Mouse (Mus musculus) liver, postnatal 0 days (tissue): Measurements from ENCODE around the gene Cux1. TPM values are rescaled to one million over a fixed set of nuclear protein-coding genes. Genes with fewer than 3 reads are reported as not detected.

Experiments
- ATAC-seq: fragments of 200-750 bp; cut with Nextera tagmentation; 2 replicates; pipeline ENCODE4 v1.8.0; 2017; ENCODE audit warnings: mild to moderate bottlenecking, moderate library complexity
- DNase-seq: peaks from one replicate; pipeline ENCODE4 v3.0.0-alpha.2; 2016
- H3K27ac ChIP-seq: fragments of 300-500 bp; sonication (generic); 2 replicates; pipeline ENCODE4 v1.5.1; 2014; ENCODE audit warnings: antibody characterized with exemption, moderate library complexity, mild to moderate bottlenecking, low read depth
- H3K27me3 ChIP-seq: fragments of 300-500 bp; sonication (generic); 2 replicates; pipeline ENCODE4 v1.6.1; 2014; ENCODE audit warnings: low read length, control low read depth, mixed read lengths; ENCODE audit not compliant: insufficient read depth
- H3K36me3 ChIP-seq: fragments of 300-500 bp; sonication (generic); replicated peaks from 2 replicates; pipeline ENCODE4 v1.6.1; 2014; ENCODE audit warnings: mild to moderate bottlenecking, control low read depth, low read length, moderate library complexity, mixed read lengths; ENCODE audit not compliant: insufficient read depth
- H3K4me1 ChIP-seq: fragments of 300-500 bp; sonication (generic); 2 replicates; pipeline ENCODE4 v1.6.1; 2014; ENCODE audit warnings: antibody characterized with exemption, mild to moderate bottlenecking, control low read depth; ENCODE audit not compliant: insufficient read depth
- H3K4me2 ChIP-seq: fragments of 300-500 bp; sonication (generic); 2 replicates; pipeline ENCODE4 v1.6.1; 2014; ENCODE audit warnings: low read depth, mild to moderate bottlenecking, low read length, moderate library complexity, mixed read lengths
- H3K4me3 ChIP-seq: fragments of 300-500 bp; sonication (generic); 2 replicates; pipeline ENCODE4 v1.5.1; 2014; ENCODE audit warnings: low read depth, low read length
- H3K9ac ChIP-seq: fragments of 300-500 bp; sonication (generic); replicated peaks from 2 replicates; pipeline ENCODE4 v1.6.1; 2014; ENCODE audit warnings: mild to moderate bottlenecking, moderate library complexity
- H3K9me3 ChIP-seq: fragments of 300-500 bp; sonication (generic); 2 replicates; pipeline ENCODE4 v1.6.1; 2016; ENCODE audit warnings: mild to moderate bottlenecking, control low read depth, low read length, mixed read lengths
- CTCF ChIP-seq: sonication (generic); IDR thresholded peaks from 2 replicates; pipeline ENCODE4 v1.5.1; 2016; ENCODE audit warnings: antibody characterized with exemption, low read depth
- EP300 ChIP-seq: IDR thresholded peaks from 2 replicates; pipeline ENCODE4 v1.6.1; 2016; ENCODE audit warnings: antibody characterized with exemption, low read depth, mild to moderate bottlenecking
- WGBS: fragments of 180-500 bp; shearing (Covaris S2); extraction: QIAGEN DNeasy Blood & Tissue Kit; methylation state at CpG from one replicate; pipeline ENCODE4 v1.1.7; 2014; ENCODE audit not compliant: insufficient replicate concordance; 5-methylcytosine and 5-hydroxymethylcytosine counted together
- polyA plus RNA-seq: library from polyadenylated mRNA; unstranded; fragments of >200 nt; fragmentation: Nextera tagmentation; extraction: Ambion mirVana; gene quantifications from 2 replicates; pipeline ENCODE4 v1.2.1, GENCODE M21; 2015

Gene Cux1
- polyA plus RNA-seq, 1 experiment from 2014 or later: 10.7 TPM

DNA sequence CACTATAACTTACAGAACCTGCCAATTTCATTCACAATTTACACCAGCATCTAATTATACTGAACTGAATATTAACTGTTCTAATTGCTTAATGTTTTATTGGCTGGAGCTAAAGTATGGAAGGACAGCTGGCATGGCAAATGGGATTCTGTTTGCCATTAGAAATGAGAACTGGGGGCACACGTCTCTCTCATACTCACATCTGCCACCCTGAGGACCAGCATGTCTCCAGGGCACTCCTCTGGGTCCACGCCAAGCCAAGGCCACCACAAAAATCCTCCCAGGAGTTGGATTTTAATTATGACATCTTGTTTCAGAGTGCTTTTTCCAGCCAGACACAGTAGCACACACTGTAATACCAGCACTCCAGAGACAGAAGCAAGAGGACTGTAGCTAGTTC, 18.5 kb downstream of the Cux1 start:
- no peak overlapping the region for H3K4me2 ChIP-seq
- no peak for ATAC-seq
- no peak overlapping the region for H3K27ac ChIP-seq
- H3K9me3 ChIP-seq: no peaks in the 10 kb centered on the region
- no peak overlapping the region for H3K9ac ChIP-seq
- H3K4me1 ChIP-seq: peaks cover 3% of the 10 kb centered on the region; the same call in 1 of the 2 replicates
- no peak overlapping the region for H3K4me3 ChIP-seq
- no peaks in the 10 kb centered on the region for H3K36me3 ChIP-seq
- H3K27me3 ChIP-seq: no peaks in the 10 kb centered on the region
- WGBS: 77% methylated on average over 2 of the region's 2 CpGs
- no peak for DNase-seq
- TF ChIP-seq EP300: no peak
- TF ChIP-seq CTCF: no peak

DNA sequence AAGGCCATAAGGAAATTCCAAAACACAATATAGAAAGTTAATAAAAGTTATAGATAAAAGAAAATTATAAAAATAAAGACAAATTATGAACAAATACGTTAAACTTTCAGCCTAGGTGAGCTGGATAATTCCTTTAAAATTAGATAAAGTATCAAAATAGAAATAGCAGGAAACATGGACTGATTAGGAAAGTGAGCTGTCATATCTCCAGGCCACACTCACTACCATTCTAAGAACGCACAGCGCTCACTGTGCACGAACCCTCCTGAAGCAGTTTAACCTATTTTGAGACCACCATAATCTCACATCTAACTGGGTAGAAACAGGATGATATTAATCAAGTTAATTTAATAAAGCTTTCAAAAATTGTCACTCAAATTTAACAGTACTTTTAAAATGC, 22.2 kb downstream of the Cux1 start:
- Histone ChIP-seq H3K9ac (no peak overlapping the region), H3K4me3 (no peak overlapping the region), H3K27ac (no peak overlapping the region), H3K4me1 (peaks cover 7% of the 10 kb centered on the region), H3K9me3 (no peaks in the 10 kb centered on the region), H3K36me3 (no peaks in the 10 kb centered on the region), H3K27me3 (no peaks in the 10 kb centered on the region), H3K4me2 (peak overlapping the region; percentile 40)
- no peak for TF ChIP-seq CTCF
- TF ChIP-seq EP300: 0 out of 2 replicates have a peak, but pooled peaks have one; percentile 9
- DNase-seq: no peak
- WGBS: 51% methylated on average over 4 of the region's 4 CpGs
- no peak for ATAC-seq

DNA sequence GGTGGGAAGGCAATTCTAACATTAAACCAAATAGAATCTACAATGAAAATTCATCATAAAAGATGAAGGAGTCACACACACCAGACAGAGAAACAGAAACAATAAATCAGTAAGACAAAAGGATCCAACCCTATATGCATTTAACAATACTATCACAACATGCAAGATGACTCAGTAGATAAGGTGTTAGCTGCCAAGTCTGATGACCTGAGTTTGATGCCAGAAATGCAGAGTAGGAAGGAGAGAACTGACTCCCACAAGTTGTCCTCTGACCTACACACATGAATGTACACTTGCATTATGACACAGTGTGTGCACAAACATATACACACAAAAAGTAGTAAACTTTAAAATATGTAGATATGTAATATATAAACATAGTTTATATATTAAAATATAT, 24.1 kb downstream of the Cux1 start:
- no peak overlapping the region for H3K4me2 ChIP-seq
- ATAC-seq: no peak
- H3K4me3 ChIP-seq: no peak overlapping the region
- no peak overlapping the region for H3K27ac ChIP-seq
- DNase-seq: no peak
- TF ChIP-seq EP300 (no peak), CTCF (no peak)
- no peaks in the 10 kb centered on the region for H3K36me3 ChIP-seq
- no peaks in the 10 kb centered on the region for H3K27me3 ChIP-seq
- peaks cover 21% of the 10 kb centered on the region for H3K4me1 ChIP-seq
- H3K9ac ChIP-seq: no peak overlapping the region
- H3K9me3 ChIP-seq: no peaks in the 10 kb centered on the region

DNA sequence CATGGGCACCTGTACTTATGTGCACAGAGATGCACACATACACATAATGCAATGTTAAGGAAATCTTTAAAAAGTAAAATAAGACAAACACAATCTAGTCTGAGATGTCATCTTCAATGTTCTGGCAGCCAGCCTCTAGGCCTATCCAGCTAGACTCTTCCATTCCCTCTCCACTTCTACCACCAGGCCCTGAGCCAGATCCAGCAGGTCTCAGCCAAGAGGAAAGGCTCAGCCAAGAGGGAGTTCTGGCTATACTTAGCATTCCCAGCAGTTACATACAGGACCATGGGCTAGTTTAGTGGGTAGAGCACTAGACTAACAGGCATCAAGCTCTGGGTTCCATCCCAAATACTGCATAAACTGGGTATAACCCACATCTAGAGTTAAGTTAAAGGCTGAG, 26.3 kb downstream of the Cux1 start:
- no peak for DNase-seq
- H3K4me2 ChIP-seq: no peak overlapping the region
- no peaks in the 10 kb centered on the region for H3K9me3 ChIP-seq
- no peak overlapping the region for H3K9ac ChIP-seq
- H3K27ac ChIP-seq: no peak overlapping the region
- H3K27me3 ChIP-seq: no peaks in the 10 kb centered on the region
- no peak overlapping the region for H3K4me3 ChIP-seq
- no peak for ATAC-seq
- H3K36me3 ChIP-seq: no peaks in the 10 kb centered on the region
- peaks cover 26% of the 10 kb centered on the region for H3K4me1 ChIP-seq
- TF ChIP-seq EP300: no peak
- no peak for TF ChIP-seq CTCF

DNA sequence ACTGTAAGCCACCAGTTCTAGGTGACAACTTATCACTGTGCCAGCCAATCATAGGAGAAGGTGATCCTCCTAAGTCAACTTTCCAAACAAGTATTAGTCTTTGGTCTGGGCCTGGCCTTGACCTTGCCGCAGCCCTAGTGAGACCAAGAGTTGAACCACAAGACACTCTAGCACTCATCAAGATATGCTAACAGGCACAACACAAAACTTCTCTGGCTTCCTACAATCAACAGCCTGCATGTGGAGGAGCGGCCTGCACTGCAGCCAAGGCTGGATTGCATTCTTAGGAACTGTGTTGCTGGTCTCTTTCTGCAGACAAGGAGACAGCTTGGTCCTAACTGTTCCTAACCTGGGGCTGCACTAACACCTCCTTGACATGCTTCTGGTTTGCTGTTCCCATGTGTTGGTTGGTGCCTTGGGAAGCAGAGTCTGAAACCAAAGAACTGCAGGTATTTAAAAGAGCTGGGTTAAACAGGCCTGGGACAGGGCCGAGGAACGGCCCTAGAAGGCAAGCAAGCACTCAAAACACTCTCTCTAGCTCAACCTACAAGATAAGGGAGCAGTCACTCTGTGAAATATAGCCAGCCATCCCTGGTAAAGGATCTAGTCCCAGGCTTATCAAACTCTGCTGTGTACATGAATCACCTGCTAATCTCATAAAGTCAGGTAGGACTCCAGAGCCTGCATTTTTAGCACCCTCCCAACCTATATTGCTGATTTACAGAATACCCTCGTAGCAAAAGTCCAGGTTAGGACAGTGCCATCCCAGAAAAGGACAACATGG, 27.0 kb downstream of the Cux1 start:
- TF ChIP-seq EP300 (no peak), CTCF (no peak)
- no peak overlapping the region for H3K9ac ChIP-seq
- ATAC-seq (no peak), DNase-seq (no peak)
- no peaks in the 10 kb centered on the region for H3K27me3 ChIP-seq
- no peak overlapping the region for H3K4me2 ChIP-seq
- no peaks in the 10 kb centered on the region for H3K9me3 ChIP-seq
- 56% methylated on average over 5 of the region's 5 CpGs for WGBS
- no peak overlapping the region for H3K27ac ChIP-seq
- H3K36me3 ChIP-seq: no peaks in the 10 kb centered on the region
- peaks cover 23% of the 10 kb centered on the region for H3K4me1 ChIP-seq
- H3K4me3 ChIP-seq: no peak overlapping the region

DNA sequence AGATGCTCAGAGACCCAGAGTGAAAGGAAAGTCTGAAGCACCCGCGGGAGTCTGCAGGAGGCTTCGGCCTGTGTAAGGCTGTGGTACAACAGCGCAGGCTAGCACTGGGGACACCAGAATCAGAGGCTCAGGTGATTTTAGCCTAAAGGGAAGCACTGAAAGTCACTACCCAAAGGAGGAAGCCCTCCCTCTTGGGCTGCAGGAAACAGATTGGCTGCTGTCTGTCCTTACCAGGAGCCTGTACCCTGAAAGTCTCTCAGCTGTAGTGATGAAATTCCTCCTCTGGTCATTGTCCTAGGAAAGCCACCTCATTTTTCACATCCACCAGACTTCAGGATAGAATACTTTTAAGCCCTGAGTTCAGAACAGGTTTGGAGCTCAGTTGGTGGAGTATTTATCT, 30.5 kb downstream of the Cux1 start:
- WGBS: 73% methylated on average over 4 of the region's 4 CpGs
- no peak overlapping the region for H3K27ac ChIP-seq
- no peak overlapping the region for H3K9ac ChIP-seq
- no peak overlapping the region for H3K4me3 ChIP-seq
- H3K9me3 ChIP-seq: no peaks in the 10 kb centered on the region
- no peaks in the 10 kb centered on the region for H3K36me3 ChIP-seq
- H3K4me2 ChIP-seq: no peak overlapping the region
- no peak for ATAC-seq
- TF ChIP-seq EP300: no peak
- TF ChIP-seq CTCF: no peak
- H3K27me3 ChIP-seq: no peaks in the 10 kb centered on the region
- H3K4me1 ChIP-seq: peaks cover 40% of the 10 kb centered on the region
- DNase-seq: no peak
